Mouse (Mus musculus): Measurements from ENCODE around the gene Stard8.

DNA sequence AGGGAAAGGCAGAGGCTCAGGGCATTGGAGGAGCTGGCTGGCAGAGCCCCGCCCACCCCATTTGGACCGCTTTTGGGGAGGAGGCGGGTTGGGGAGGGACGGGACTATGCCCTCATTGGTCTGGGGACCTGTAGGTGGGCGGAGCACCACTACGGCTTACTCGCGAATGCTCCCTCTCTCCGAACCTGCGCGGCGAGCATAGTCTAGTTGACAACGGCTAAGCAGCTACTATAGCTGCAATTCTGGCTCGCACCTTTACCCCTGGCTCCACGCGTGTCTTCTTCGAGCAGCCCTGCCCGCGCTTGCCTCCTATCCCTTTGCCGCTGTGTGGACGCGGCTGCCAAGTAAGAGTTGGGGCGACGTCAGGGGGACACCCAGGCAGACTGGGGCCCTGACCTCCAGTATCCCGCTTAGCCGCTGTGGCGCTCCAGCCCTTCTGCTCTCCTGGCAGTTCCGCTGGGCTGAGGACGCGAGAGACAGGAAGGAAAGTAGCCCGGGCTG lies 39.5 kb downstream of the Stard8 start:
- TF ChIP-seq POLR2A (IDR thresholded peaks at IDR 0.05; ENCODE audit: borderline replicate concordance, extremely low read depth, low read depth, low read length): peak; percentile 96; the same call in 1 of the 2 replicates
- no peak for TF ChIP-seq CTCF (IDR thresholded peaks at IDR 0.05; ENCODE audit: insufficient read depth, low read length)

Data from lung, adult 2 months (tissue).